11 mouse cellular contexts compared by ENCODE assay signal in genomic region chr6:136241574-136242311, GRCm38 (mm10).
A peak's percentile ranks its signal among the peaks of the same experiment; 100 is the strongest.
DNase-seq lines count a peak whose midpoint lies in the region; ATAC-seq and TF ChIP-seq lines count a peak whose summit lies in the region.
"Had no signal": no experiment of that assay in that cellular context is flagged by ENCODE, and none has a peak within 500 bp of the region (broad histone marks: within the 10 kb centered on the region; RNA-seq: fewer than 3 reads in every experiment).

No protein-coding gene starts in this region.

- intact Hi-C loops in left cerebral cortex, adult 2 months (cut with DNase I), result loop anchor here (5.0 kb wide), 1 partner anchor 69 kb away; the partner anchor contains the start of gene Grin2b
- intact Hi-C loops in heart, postnatal 25 days (cut with DNase I), result no loop called here

- no peaks in the 10 kb centered on the region for H3K27me3 ChIP-seq in embryonic facial prominence, embryonic 11.5 days (ENCODE audit: control insufficient read depth, insufficient read depth, low read length)
- no peaks in the 10 kb centered on the region for H3K27me3 ChIP-seq in embryonic facial prominence, embryonic 10.5 days (replicated peaks; ENCODE audit: low read depth, poor library complexity, severe bottlenecking)
- H3K27me3 ChIP-seq in lung, postnatal 0 days (replicated peaks; ENCODE audit: insufficient read depth, low read length), result no peaks in the 10 kb centered on the region
- H3K27me3 ChIP-seq: limb, embryonic 12.5 days had no signal

- H3K4me2 ChIP-seq in embryonic facial prominence, embryonic 11.5 days (ENCODE audit: low read depth, low read length), result no peak overlapping the region
- no peak overlapping the region for H3K4me2 ChIP-seq in lung, postnatal 0 days (replicated peaks; ENCODE audit: low read depth, low read length)
- H3K4me2 ChIP-seq: limb, embryonic 12.5 days had no signal

- no peak for TF ChIP-seq CTCF in lung, postnatal 0 days (IDR thresholded peaks at IDR 0.05)
- TF ChIP-seq CTCF in left cerebral cortex, adult 2 months (IDR thresholded peaks at IDR 0.05), result peak; percentile 5; the same call in 1 of the 2 replicates

- no peak overlapping the region for H3K27ac ChIP-seq in embryonic facial prominence, embryonic 11.5 days (replicated peaks; ENCODE audit: low read depth, low read length)
- H3K27ac ChIP-seq in embryonic facial prominence, embryonic 10.5 days (replicated peaks), result no peak overlapping the region
- no peak overlapping the region for H3K27ac ChIP-seq in lung, postnatal 0 days (ENCODE audit: low read length)
- H3K27ac ChIP-seq in left cerebral cortex, adult 2 months, result peak overlapping the region; percentile 85
- H3K27ac ChIP-seq: limb, embryonic 12.5 days had no signal

- DNase-seq in embryonic facial prominence, embryonic 11.5 days (ENCODE audit: low spot score), result peak; percentile 9
- no peak for DNase-seq in embryonic facial prominence, embryonic 10.5 days (ENCODE audit: low spot score)
- peak; percentile 6 for DNase-seq in lung, postnatal 36 days
- DNase-seq in lung, postnatal 0 days (ENCODE audit: low spot score), result no peak
- peak in 1 of 2 experiments; percentile 35 for DNase-seq in left cerebral cortex, adult 2 months (ENCODE audit: extremely low spot score in 1 of 2, low spot score in 2 of 2)
- peak; percentile 64 for DNase-seq in right cerebral cortex, postnatal 25 days
- no peak for DNase-seq in heart, postnatal 25 days (ENCODE audit: low spot score)
- DNase-seq in cerebellum, postnatal 10 days, result no peak
- DNase-seq: adrenal gland, adult 2 months had no signal

- TF ChIP-seq EP300 in lung, postnatal 0 days (IDR thresholded peaks at IDR 0.05), result no peak

- H3K4me1 ChIP-seq in embryonic facial prominence, embryonic 11.5 days (ENCODE audit: control insufficient read depth, insufficient read depth, low read length), result no peaks in the 10 kb centered on the region
- H3K4me1 ChIP-seq in embryonic facial prominence, embryonic 10.5 days, result peaks cover 16% of the 10 kb centered on the region
- H3K4me1 ChIP-seq in lung, postnatal 0 days (ENCODE audit: insufficient read depth, low read depth, low read length), result no peaks in the 10 kb centered on the region

- no peak for ATAC-seq in embryonic facial prominence, embryonic 11.5 days (replicated peaks; ENCODE audit: insufficient number of reproducible peaks, low FRiP score, low TSS enrichment, low read depth)
- no peak for ATAC-seq in lung, postnatal 0 days
- ATAC-seq: intestine, postnatal 0 days had no signal

- no peaks in the 10 kb centered on the region for H3K36me3 ChIP-seq in embryonic facial prominence, embryonic 11.5 days (replicated peaks; ENCODE audit: control insufficient read depth, insufficient read depth, low read depth, low read length)
- H3K36me3 ChIP-seq in embryonic facial prominence, embryonic 10.5 days (replicated peaks), result no peaks in the 10 kb centered on the region
- no peaks in the 10 kb centered on the region for H3K36me3 ChIP-seq in lung, postnatal 0 days (ENCODE audit: insufficient read depth, low read length)
- H3K36me3 ChIP-seq: limb, embryonic 12.5 days had no signal

- no peaks in the 10 kb centered on the region for H3K9me3 ChIP-seq in embryonic facial prominence, embryonic 11.5 days (replicated peaks; ENCODE audit: control insufficient read depth, low read length)
- no peaks in the 10 kb centered on the region for H3K9me3 ChIP-seq in embryonic facial prominence, embryonic 10.5 days
- H3K9me3 ChIP-seq in lung, postnatal 0 days (ENCODE audit: low read length), result no peaks in the 10 kb centered on the region
- H3K9me3 ChIP-seq: limb, embryonic 12.5 days had no signal

- no peak overlapping the region for H3K9ac ChIP-seq in embryonic facial prominence, embryonic 11.5 days (replicated peaks; ENCODE audit: low read length)
- H3K9ac ChIP-seq in lung, postnatal 0 days (replicated peaks; ENCODE audit: low read depth), result no peak overlapping the region
- H3K9ac ChIP-seq: limb, embryonic 12.5 days had no signal

- no peak overlapping the region for H3K4me3 ChIP-seq in embryonic facial prominence, embryonic 11.5 days (ENCODE audit: low read depth, low read length)
- no peak overlapping the region for H3K4me3 ChIP-seq in embryonic facial prominence, embryonic 10.5 days
- no peak overlapping the region for H3K4me3 ChIP-seq in lung, postnatal 0 days (ENCODE audit: low read depth, low read length)
- no peak overlapping the region for H3K4me3 ChIP-seq in left cerebral cortex, adult 2 months
- H3K4me3 ChIP-seq: limb, embryonic 12.5 days had no signal

- 57% methylated on average over 10 of the region's 10 CpGs for WGBS in embryonic facial prominence, embryonic 11.5 days
- WGBS in embryonic facial prominence, embryonic 10.5 days, result 62% methylated on average over 10 of the region's 10 CpGs
- WGBS in lung, postnatal 0 days, result 60% methylated on average over 10 of the region's 10 CpGs

Comparison
In these comparisons a context has a peak if more than half of its experiments do, and no peak if none do; other contexts are left out.
1. DNase-seq: peak in embryonic facial prominence, embryonic 11.5 days (single experiment), lung, postnatal 36 days (single experiment) and right cerebral cortex, postnatal 25 days (single experiment); none in embryonic facial prominence, embryonic 10.5 days (single experiment), lung, postnatal 0 days (single experiment), heart, postnatal 25 days (single experiment) and cerebellum, postnatal 10 days (0 of 2).